Mouse (Mus musculus): ENCODE results near the gene Xxylt1.

Gene Xxylt1

DNA sequence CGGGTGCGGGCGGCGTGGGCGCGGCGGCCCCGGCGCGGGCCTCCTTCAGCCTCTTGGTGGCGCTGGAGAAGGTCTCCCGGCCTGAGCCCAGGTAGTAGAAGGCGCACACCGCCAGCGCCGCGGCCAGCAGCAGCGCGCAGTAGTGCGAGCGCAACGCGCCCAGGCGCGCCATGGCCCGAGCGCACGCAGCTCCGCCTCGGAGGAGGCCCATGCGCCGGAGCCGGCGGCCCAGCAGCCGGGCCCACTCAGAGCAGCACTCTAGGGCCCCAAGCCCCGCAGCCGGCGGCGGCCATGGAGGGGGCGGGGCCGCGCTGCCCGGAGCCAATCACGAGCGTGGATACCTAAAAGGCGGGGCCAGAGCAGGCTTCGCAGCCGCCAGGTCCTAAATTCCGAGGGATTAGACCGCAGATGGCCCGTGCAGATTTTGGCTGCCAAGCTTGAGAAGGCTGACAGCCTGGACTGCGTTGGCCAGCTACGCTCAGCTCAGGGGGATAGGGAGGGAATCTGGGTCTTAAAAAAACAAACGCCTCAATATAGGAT lies at the start of gene Xxylt1:
Gene Xxylt1, minus strand, starts transcription at position 308 of the 540 bp plus-strand sequence.
- DNase-seq, result peak; percentile 96

DNA sequence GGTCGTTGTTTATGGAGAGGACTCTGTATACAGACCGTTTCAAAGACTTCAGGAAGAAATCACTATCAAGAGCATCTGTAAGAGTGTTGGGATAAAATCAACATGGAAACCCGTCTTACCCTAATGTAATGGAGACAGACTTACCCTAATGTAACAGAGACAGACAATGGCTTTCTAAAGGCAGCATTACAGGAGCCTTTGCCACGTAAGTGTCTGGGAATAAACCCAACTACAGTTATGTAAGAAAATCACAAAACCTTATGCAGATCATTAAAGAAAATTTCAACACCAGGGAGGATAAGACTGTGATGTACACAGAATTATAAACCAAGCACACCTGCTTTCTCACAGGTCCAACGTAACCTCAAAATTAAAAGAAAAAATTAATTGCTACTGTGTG lies 46.9 kb upstream of the Xxylt1 start:
- no peak for DNase-seq

- DNase-seq, result no peak
These were observed 43.8 kb upstream of the Xxylt1 start for GRCm38 (mm10) chr16:31124991-31125390.

- no peak for DNase-seq
These were observed 40.4 kb upstream of the Xxylt1 start for GRCm38 (mm10) chr16:31121612-31122011.

GRCm38 (mm10) chr16:31113596-31113995 lies 32.4 kb upstream of the Xxylt1 start:
- no peak for DNase-seq

DNA sequence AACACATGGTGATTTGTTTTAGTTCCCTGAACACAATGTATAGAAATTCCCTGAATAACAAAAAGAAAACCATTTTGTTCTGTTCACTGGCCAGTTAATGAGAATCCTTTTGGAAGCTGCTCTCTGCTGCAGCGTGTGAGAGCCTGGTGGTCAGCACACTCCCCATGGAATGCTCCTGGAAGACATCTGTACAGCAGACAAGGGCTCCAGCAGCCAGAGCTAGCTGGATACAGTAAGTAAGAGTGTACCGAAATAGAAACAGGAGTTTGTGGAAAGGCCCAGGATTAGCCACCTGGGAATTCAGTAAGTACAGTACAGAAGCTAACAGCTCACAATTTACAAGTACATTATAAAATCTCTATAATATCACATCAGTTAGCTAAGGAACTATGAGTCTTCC lies 20.1 kb upstream of the Xxylt1 start:
- no peak for DNase-seq

- DNase-seq, result no peak
These were observed 18.7 kb upstream of the Xxylt1 start for GRCm38 (mm10) chr16:31099906-31100305.

DNA sequence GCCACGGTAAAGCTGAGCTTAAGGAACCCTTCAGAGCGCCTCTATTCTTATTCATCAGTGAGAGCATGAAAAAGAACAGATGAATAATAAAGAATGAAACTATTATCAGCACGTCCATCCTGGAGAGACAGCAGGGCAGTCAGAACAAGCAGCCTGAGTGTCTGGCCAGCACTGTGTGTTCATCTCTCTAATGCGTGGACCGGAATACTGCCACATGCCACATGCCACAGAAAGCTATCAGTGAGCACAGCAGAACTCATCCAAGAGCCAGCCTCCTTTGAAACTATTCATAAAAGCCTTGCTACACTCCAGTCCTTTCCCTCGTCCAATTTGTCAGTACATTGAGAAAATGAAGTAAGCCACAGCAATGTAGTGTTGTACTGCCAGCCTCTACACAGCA lies 12.8 kb upstream of the Xxylt1 start:
- DNase-seq, result no peak

- DNase-seq, result no peak
These were observed 12.0 kb upstream of the Xxylt1 start for GRCm38 (mm10) chr16:31093186-31093585.

DNA sequence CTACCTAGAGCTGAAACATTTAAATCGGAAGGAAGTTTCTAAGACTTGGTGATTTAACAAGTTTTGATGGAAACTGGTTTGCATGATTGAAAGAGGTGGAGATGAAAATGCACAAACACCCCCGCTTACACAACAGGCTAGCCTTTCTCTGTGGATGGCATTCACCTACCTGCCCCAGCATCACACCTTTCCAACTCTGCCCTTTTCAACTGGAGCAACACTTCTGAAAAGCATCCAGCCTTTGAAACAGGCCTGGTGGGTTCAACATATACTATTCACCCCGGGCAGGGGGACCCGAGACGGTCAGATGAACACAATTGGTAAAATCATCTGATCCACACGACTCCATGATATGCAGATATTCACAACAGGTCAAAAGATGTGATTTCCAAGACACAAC lies 659 bp upstream of the Xxylt1 start:
- DNase-seq, result no peak

GRCm38 (mm10) chr16:31080573-31081051 lies 620 bp downstream of the Xxylt1 start:
- peak; percentile 57 for DNase-seq

DNA sequence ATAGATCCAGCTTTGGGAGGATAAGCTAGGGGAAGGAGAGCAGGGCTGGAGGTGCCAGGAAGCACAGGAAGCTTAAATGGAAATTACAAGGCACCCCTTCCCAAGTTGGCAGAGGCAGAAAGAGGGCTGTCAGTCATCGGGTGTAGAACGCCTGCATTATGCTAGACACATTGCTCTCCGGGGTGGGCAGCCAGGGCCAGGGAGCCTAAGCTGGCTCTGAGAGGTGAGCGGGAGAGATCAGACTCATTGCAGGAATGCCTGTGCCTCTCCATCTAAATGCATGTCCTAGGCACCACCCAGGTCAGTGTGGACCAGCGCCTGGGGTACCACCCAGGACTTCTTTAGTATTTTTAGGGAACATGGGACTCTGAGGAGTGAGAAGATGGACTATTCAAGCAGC lies 3.8 kb downstream of the Xxylt1 start:
- no peak for DNase-seq

DNA sequence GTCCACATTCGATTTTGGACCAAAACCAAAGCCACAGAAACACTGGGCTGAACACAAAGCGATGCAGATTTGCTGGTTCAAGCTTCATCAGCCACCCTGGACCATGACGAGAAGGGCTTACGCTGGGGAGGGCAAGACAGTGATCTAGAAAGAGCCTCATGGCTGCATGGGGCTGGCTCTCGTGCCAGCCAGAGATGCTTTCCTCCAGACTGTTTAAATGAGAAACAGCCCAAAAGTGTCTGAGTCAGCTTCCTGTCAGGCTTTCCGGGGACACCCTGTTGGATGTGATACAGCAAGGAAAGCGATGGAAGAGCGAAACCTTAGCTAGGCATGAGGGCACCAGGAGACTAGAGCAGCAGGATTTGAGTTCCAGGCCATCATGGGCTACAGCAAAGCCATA lies 4.8 kb downstream of the Xxylt1 start:
- peak; percentile 29 for DNase-seq

DNA sequence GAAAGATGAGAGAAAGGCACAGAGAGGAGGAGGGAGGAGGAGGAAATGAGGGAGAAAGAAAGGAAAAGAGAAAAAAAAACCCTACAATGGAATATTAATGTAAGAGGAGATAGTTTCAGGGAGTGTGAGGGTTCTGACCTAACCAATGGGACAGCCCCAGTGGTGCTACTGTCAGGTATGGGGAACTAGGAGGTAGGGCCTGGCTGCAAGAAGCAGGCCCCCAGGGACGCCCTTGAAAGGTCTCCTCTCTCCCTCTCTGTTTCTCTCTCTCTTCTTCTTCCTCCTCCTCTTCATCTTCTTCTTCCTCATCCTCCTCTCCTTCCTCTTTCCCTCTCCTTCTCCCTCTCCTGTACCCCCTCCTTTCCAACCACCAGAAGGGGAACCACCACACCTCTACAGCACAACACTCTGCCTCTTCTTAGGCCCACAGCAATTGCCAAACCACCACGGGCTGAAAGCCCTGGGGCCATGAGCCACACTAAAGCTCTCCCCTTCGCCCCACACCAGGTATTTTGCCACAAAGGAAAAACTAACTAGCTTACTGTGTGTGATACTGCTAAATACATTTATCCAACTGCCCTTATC lies 6.8 kb downstream of the Xxylt1 start:
- DNase-seq, result no peak

DNA sequence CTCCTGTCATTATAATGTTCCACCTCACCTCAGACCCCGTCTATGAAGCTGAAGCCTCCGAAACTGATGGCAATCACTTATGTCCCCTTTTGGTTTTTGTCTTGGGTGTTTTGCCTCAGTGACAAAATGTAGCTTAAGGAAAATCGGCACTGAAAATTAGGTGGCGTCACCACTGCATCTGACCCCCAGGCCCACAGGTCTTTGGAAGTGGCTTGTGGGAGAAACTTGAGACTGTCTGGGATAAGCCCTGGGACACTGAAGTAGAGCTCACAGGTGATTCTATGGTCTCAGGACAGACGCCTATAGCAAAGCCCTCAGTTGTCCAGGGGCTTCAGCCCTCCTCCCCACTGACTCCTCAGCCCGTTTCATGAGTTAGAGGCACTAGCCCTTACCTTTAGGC lies 9.5 kb downstream of the Xxylt1 start:
- DNase-seq, result no peak

GRCm38 (mm10) chr16:31070358-31071133 lies 10.7 kb downstream of the Xxylt1 start:
- peak; percentile 81 for DNase-seq

DNA sequence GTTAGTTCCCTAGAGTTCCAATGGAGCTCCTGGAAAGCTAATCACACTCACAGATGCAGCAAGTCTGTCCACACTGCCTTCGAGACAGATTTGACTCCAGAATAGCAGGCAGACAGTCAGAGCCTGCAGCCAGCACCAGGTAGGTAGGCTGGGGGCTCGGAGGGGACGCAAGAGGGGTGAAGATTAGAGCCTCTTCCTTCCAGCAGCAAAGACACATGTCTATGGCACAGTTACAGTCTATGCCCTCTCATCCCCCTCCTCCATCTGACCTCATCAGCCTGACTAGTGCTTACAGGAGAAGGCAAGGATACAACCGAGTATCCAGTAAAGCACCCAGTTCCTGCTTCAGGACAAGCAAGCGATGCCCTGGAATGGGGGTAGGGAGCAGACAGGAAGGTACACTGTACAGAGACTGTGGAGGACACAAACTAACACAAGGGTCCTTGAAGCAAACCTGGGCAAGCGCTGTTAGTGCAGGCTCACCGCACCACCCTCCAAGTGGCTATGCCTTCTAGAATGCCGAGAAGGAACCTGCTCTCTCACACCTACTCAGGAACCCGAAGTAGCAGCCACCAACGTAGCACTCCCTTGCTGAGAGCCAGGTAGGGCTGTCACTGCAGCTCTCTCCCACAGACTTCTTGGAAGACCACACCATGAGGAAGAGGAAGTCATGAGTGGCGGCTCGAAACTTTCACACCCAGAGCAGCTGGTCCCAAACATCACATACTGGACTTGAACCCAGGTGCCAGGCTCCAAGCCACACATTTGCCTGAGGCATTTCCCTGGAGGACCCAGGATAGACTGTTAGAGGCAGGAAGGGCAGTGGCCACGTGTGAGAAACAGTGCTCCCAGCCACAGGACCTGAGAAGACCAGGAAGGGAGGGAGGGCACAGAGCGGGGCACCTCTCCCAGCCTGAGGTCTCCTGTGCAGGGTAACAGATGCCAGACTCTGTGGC lies 11.7 kb downstream of the Xxylt1 start:
- peak; percentile 53 for DNase-seq

DNA sequence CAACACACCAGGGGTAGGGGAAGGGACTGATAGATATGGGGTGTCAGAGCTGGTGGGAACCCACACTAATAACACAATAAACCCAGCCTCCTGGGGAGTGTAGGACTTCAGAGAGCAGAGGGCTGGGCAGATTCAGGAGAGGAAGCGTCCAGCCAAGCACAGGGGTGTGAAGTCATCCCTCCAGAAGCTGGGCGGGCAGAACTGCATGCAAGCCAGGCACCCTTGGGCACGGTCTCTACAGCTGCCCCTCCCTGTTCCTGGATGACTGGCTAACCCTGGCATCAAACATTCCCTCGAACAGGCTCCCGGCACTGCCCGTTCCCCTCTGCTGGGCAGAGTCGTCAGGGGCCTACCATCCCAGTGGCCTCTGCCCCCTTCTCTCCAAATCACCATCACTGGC lies 13.0 kb downstream of the Xxylt1 start:
- DNase-seq, result no peak

GRCm38 (mm10) chr16:31066344-31067098 lies 14.7 kb downstream of the Xxylt1 start:
- DNase-seq, result no peak

- DNase-seq, result no peak
These were observed 16.4 kb downstream of the Xxylt1 start for GRCm38 (mm10) chr16:31064782-31065181.

GRCm38 (mm10) chr16:31062918-31063317 lies 18.3 kb downstream of the Xxylt1 start:
- DNase-seq, result no peak

- no peak for DNase-seq
These were observed 19.9 kb downstream of the Xxylt1 start for GRCm38 (mm10) chr16:31061246-31061880.
